Mouse (Mus musculus) cerebellum, postnatal 4 days (tissue): ENCODE measurements at regions not wholly inside any gene's neighbourhood (a gene's known extent, or its start where the extent isn't known, plus 50 kb on each side); places are given as distances from the start of the nearest gene placed in this dataset.

Source experiments
- DNase-seq, 2 experiments: peaks; one replicate each; pipeline ENCODE4 v3.0.0; 2022; ENCODE audit warnings: low spot score in 2 of 2, mixed read lengths in 1 of 2

- DNase-seq, result no peak
Measured at GRCm38 (mm10) chr8:89755951-89756350, 592.2 kb downstream of the Tox3 start.

- no peak for DNase-seq
Measured at GRCm38 (mm10) chr8:89751201-89751600, 596.9 kb downstream of the Tox3 start.

- DNase-seq, result no peak
Measured at GRCm38 (mm10) chr8:89747726-89748125, 600.4 kb downstream of the Tox3 start.

GRCm38 (mm10) chr8:89744267-89745028 is 603.7 kb downstream of the Tox3 start:
- peak in 1 of 2 experiments; percentile 32 for DNase-seq

- no peak for DNase-seq
Measured at GRCm38 (mm10) chr8:89738657-89739056, 609.5 kb downstream of the Tox3 start.

GRCm38 (mm10) chr8:89737636-89738035 is 610.5 kb downstream of the Tox3 start:
- no peak for DNase-seq

GRCm38 (mm10) chr8:89727252-89727651 is 620.9 kb downstream of the Tox3 start:
- no peak for DNase-seq

- DNase-seq, result no peak
Measured at GRCm38 (mm10) chr8:89721684-89722305, 626.3 kb downstream of the Tox3 start.

- DNase-seq, result no peak
Measured at GRCm38 (mm10) chr8:89713880-89714279, 634.3 kb downstream of the Tox3 start.

- no peak for DNase-seq
Measured at GRCm38 (mm10) chr8:89707341-89707928, 640.7 kb downstream of the Tox3 start.

GRCm38 (mm10) chr8:89685696-89686095 is 641.7 kb upstream of the Sall1 start:
- no peak for DNase-seq

GRCm38 (mm10) chr8:89680937-89681336 is 637.0 kb upstream of the Sall1 start:
- DNase-seq, result no peak

- DNase-seq, result no peak
Measured at GRCm38 (mm10) chr8:89680341-89680740, 636.4 kb upstream of the Sall1 start.

- DNase-seq, result no peak
Measured at GRCm38 (mm10) chr8:89679551-89679950, 635.6 kb upstream of the Sall1 start.

GRCm38 (mm10) chr8:89677266-89677665 is 633.3 kb upstream of the Sall1 start:
- peak in 1 of 2 experiments; percentile 32 for DNase-seq

- peak in 1 of 2 experiments; percentile 40 for DNase-seq
Measured at GRCm38 (mm10) chr8:89673911-89674310, 629.9 kb upstream of the Sall1 start.

GRCm38 (mm10) chr8:89672631-89673030 is 628.7 kb upstream of the Sall1 start:
- no peak for DNase-seq

GRCm38 (mm10) chr8:89664911-89665689 is 621.1 kb upstream of the Sall1 start:
- DNase-seq, result no peak

- DNase-seq, result no peak
Measured at GRCm38 (mm10) chr8:89663859-89664258, 619.9 kb upstream of the Sall1 start.

- no peak for DNase-seq
Measured at GRCm38 (mm10) chr8:89658998-89659944, 615.3 kb upstream of the Sall1 start.

GRCm38 (mm10) chr8:89655369-89655768 is 611.4 kb upstream of the Sall1 start:
- no peak for DNase-seq
